ENCODE assay signal across 21 mouse cellular contexts in the genomic region with DNA sequence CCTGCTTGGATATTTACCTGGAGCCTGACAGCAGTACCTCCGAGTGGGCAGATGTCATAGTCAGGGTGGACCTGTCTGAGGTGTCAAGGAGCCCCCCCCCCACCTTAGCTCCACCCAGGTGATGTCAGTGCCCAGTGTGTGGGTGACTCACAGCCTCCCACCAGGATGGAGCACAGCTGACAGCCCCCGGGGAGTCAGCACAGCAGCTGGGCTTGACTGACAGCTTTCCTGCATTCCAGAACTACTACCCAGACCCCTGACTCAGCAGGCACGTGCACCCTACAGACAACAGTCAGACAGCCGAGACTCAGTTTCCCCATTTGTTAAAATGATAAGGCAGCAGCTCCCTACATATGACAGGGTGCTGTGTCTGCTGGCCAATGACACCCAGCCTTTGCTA. TPM values are rescaled to one million over a fixed set of nuclear protein-coding genes. Genes with fewer than 3 reads are reported as not detected.
A peak's percentile ranks its signal among the peaks of the same experiment; 100 is the strongest.
DNase-seq lines count a peak whose midpoint lies in the region; ATAC-seq and TF ChIP-seq lines count a peak whose summit lies in the region.
"Had no signal": no experiment of that assay in that cellular context is flagged by ENCODE, and none has a peak within 500 bp of the region (broad histone marks: within the 10 kb centered on the region; RNA-seq: fewer than 3 reads in every experiment).

No protein-coding gene starts in this region.

- H3K9ac ChIP-seq in heart, embryonic 13.5 days: no peak overlapping the region
- H3K9ac ChIP-seq in midbrain, embryonic 15.5 days: no peak overlapping the region
- H3K9ac ChIP-seq: embryonic facial prominence, embryonic 12.5 days; forebrain, postnatal 0 days; hindbrain, embryonic 14.5 days; midbrain, embryonic 12.5 days; stomach, embryonic 15.5 days had no signal

- H3K27me3 ChIP-seq in heart, embryonic 13.5 days (replicated peaks): no peaks in the 10 kb centered on the region
- H3K27me3 ChIP-seq in midbrain, embryonic 10.5 days (ENCODE audit: low read depth, poor library complexity, severe bottlenecking): no peaks in the 10 kb centered on the region
- no peaks in the 10 kb centered on the region for H3K27me3 ChIP-seq in midbrain, embryonic 15.5 days (replicated peaks)
- H3K27me3 ChIP-seq: embryonic facial prominence, embryonic 12.5 days; midbrain, embryonic 12.5 days; stomach, embryonic 15.5 days had no signal

- TF ChIP-seq CTCF in bone marrow, adult 2 months (IDR thresholded peaks at IDR 0.05; ENCODE audit: control insufficient read depth, insufficient read depth, low read length): no peak

- no peak for TF ChIP-seq POLR2A in bone marrow, adult 2 months (IDR thresholded peaks at IDR 0.05; ENCODE audit: borderline replicate concordance, control insufficient read depth, low read depth, low read length)

- no peak overlapping the region for H3K4me2 ChIP-seq in heart, embryonic 13.5 days
- no peak overlapping the region for H3K4me2 ChIP-seq in midbrain, embryonic 15.5 days
- H3K4me2 ChIP-seq: embryonic facial prominence, embryonic 12.5 days; heart, embryonic 11.5 days; hindbrain, embryonic 14.5 days; midbrain, embryonic 12.5 days; stomach, embryonic 15.5 days had no signal

- ATAC-seq in heart, embryonic 13.5 days (ENCODE audit: extremely low read depth, insufficient number of reproducible peaks, low FRiP score, low TSS enrichment): no peak
- no peak for ATAC-seq in midbrain, embryonic 15.5 days (replicated peaks)
- no peak for ATAC-seq in erythroblast, adult 5-6 weeks (replicated peaks; ENCODE audit: low FRiP score, poor library complexity, severe bottlenecking)
- ATAC-seq: forebrain, postnatal 0 days had no signal

- 35% methylated on average over 4 of the region's 4 CpGs for WGBS in heart, embryonic 13.5 days
- 57% methylated on average over 4 of the region's 4 CpGs for WGBS in midbrain, embryonic 10.5 days
- WGBS in midbrain, embryonic 15.5 days: 61% methylated on average over 4 of the region's 4 CpGs
- WGBS in bone marrow, adult 2 months: 41% methylated on average over 4 of the region's 4 CpGs

- no peaks in the 10 kb centered on the region for H3K36me3 ChIP-seq in heart, embryonic 13.5 days
- H3K36me3 ChIP-seq in midbrain, embryonic 10.5 days: no peaks in the 10 kb centered on the region
- H3K36me3 ChIP-seq in midbrain, embryonic 15.5 days (replicated peaks): no peaks in the 10 kb centered on the region
- H3K36me3 ChIP-seq: embryonic facial prominence, embryonic 12.5 days; G1E; midbrain, embryonic 12.5 days; stomach, embryonic 15.5 days had no signal

- no peak overlapping the region for H3K4me3 ChIP-seq in heart, embryonic 13.5 days
- H3K4me3 ChIP-seq in midbrain, embryonic 10.5 days: no peak overlapping the region
- H3K4me3 ChIP-seq in midbrain, embryonic 15.5 days: no peak overlapping the region
- H3K4me3 ChIP-seq in bone marrow, adult 2 months (replicated peaks; ENCODE audit: control insufficient read depth, low read depth, low read length): no peak overlapping the region
- H3K4me3 ChIP-seq: embryonic facial prominence, embryonic 12.5 days; midbrain, embryonic 12.5 days; stomach, embryonic 15.5 days had no signal

- no peak for DNase-seq in heart, adult 11 months
- no peak for DNase-seq in midbrain, embryonic 10.5 days (ENCODE audit: low spot score)
- no peak for DNase-seq in ovary, postnatal 14 days (ENCODE audit: low spot score)
- DNase-seq: cerebellum, adult 8-10 months; forebrain, postnatal 0 days; gastrocnemius, postnatal 36 days; heart, postnatal 14 days; lung, adult 2 months; lung, postnatal 36 days; right cerebral cortex, postnatal 25 days; thymus, adult 2 months had no signal

- peaks cover 52% of the 10 kb centered on the region for H3K4me1 ChIP-seq in heart, embryonic 13.5 days
- H3K4me1 ChIP-seq in midbrain, embryonic 10.5 days: peaks cover 54% of the 10 kb centered on the region
- H3K4me1 ChIP-seq in midbrain, embryonic 15.5 days: peaks cover 6% of the 10 kb centered on the region; the same call in 1 of the 2 replicates
- H3K4me1 ChIP-seq in bone marrow, adult 2 months (ENCODE audit: control insufficient read depth, insufficient read depth, low read length): peaks cover 9% of the 10 kb centered on the region

- H3K27ac ChIP-seq in heart, embryonic 13.5 days (replicated peaks): peak overlapping the region; percentile 77
- peak overlapping the region; percentile 88; the same call in 1 of the 2 replicates for H3K27ac ChIP-seq in midbrain, embryonic 10.5 days (replicated peaks)
- H3K27ac ChIP-seq in midbrain, embryonic 15.5 days: no peak overlapping the region
- peak overlapping the region; percentile 73 for H3K27ac ChIP-seq in bone marrow, adult 2 months (ENCODE audit: control insufficient read depth, insufficient read depth, low read depth, low read length, poor library complexity)
- H3K27ac ChIP-seq: embryonic facial prominence, embryonic 12.5 days; hindbrain, embryonic 14.5 days; midbrain, embryonic 12.5 days; stomach, embryonic 15.5 days had no signal

- no peaks in the 10 kb centered on the region for H3K9me3 ChIP-seq in heart, embryonic 13.5 days
- H3K9me3 ChIP-seq in midbrain, embryonic 10.5 days (replicated peaks): no peaks in the 10 kb centered on the region
- H3K9me3 ChIP-seq in midbrain, embryonic 15.5 days: no peaks in the 10 kb centered on the region
- H3K9me3 ChIP-seq: embryonic facial prominence, embryonic 12.5 days; midbrain, embryonic 12.5 days; stomach, embryonic 15.5 days had no signal

RNA-seq across cellular contexts. Expression of gene Tmem40, which starts 1.2 kb away (rescaled TPM):
- polyA plus RNA-seq in heart, embryonic 13.5 days (2015; fragmentation: Nextera tagmentation; extraction: Ambion mirVana): 1.5 and 2.2 TPM in 2 replicates
- 1.6 and 1.9 TPM in 2 replicates for polyA plus RNA-seq in midbrain, embryonic 10.5 days (2016; fragmentation: Nextera tagmentation; extraction: Ambion mirVana)
- 0.74 and 1.2 TPM in 2 replicates for polyA plus RNA-seq in midbrain, embryonic 15.5 days (2015; fragmentation: Nextera tagmentation; extraction: Ambion mirVana)
- polyA plus RNA-seq in bone marrow, adult 2 months (2011; ENCODE audit: insufficient read depth, insufficient read length, low replicate concordance, missing spikeins): 45.6 and 84.4 TPM in 2 replicates
- 1.7 and 10.2 TPM in 2 replicates for total RNA-seq in erythroblast, adult 5-6 weeks (2015; ENCODE audit: low replicate concordance)
- total RNA-seq in erythroblast, adult 5-6 weeks (2017; ENCODE audit: low replicate concordance): 7.4 and 10.6 TPM in 2 replicates

RNA-seq across cellular contexts. Expression of gene Cand2, which starts 13.4 kb away (rescaled TPM):
- polyA plus RNA-seq in heart, embryonic 13.5 days (2015; fragmentation: Nextera tagmentation; extraction: Ambion mirVana): 51.2 and 52.5 TPM in 2 replicates
- polyA plus RNA-seq in midbrain, embryonic 10.5 days (2016; fragmentation: Nextera tagmentation; extraction: Ambion mirVana): 56.3 and 57.3 TPM in 2 replicates
- 11.4 and 12.2 TPM in 2 replicates for polyA plus RNA-seq in midbrain, embryonic 15.5 days (2015; fragmentation: Nextera tagmentation; extraction: Ambion mirVana)
- polyA plus RNA-seq in bone marrow, adult 2 months (2011; ENCODE audit: insufficient read depth, insufficient read length, low replicate concordance, missing spikeins): 0.23 and 1.3 TPM in 2 replicates
- 0.21 TPM in 1 of 2 replicates, not detected in the other for total RNA-seq in erythroblast, adult 5-6 weeks (2015; ENCODE audit: low replicate concordance)
- total RNA-seq in erythroblast, adult 5-6 weeks (2017; ENCODE audit: low replicate concordance): 0.14 and 0.17 TPM in 2 replicates

RNA-seq across cellular contexts. Expression of gene Rpl32, which starts 47.6 kb away (rescaled TPM):
- 1,371 and 1,440 TPM in 2 replicates for polyA plus RNA-seq in heart, embryonic 13.5 days (2015; fragmentation: Nextera tagmentation; extraction: Ambion mirVana)
- 1,558 and 1,869 TPM in 2 replicates for polyA plus RNA-seq in midbrain, embryonic 10.5 days (2016; fragmentation: Nextera tagmentation; extraction: Ambion mirVana)
- polyA plus RNA-seq in midbrain, embryonic 15.5 days (2015; fragmentation: Nextera tagmentation; extraction: Ambion mirVana): 881 and 890 TPM in 2 replicates
- 1,266 and 1,894 TPM in 2 replicates for polyA plus RNA-seq in bone marrow, adult 2 months (2011; ENCODE audit: insufficient read depth, insufficient read length, low replicate concordance, missing spikeins)
- 738 and 1,031 TPM in 2 replicates for total RNA-seq in erythroblast, adult 5-6 weeks (2015; ENCODE audit: low replicate concordance)
- total RNA-seq in erythroblast, adult 5-6 weeks (2017; ENCODE audit: low replicate concordance): 502 and 613 TPM in 2 replicates

Comparison
In these comparisons a context has a peak if more than half of its experiments do, and no peak if none do; other contexts are left out.
1. RNA of gene Tmem40, which starts 1.2 kb away (polyA plus RNA-seq): 45.6 to 84.4 TPM in bone marrow, adult 2 months; 1.6 to 1.9 TPM in midbrain, embryonic 10.5 days, 1.5 to 2.2 TPM in heart, embryonic 13.5 days and 0.74 to 1.2 TPM in midbrain, embryonic 15.5 days; every median in the first group is over 10 times any median in the second.